Mouse (Mus musculus) liver, embryonic 13.5 days (tissue): ENCODE results near the gene Gnat1. TPM values are rescaled to one million over a fixed set of nuclear protein-coding genes. Genes with fewer than 3 reads are reported as not detected.

Experiments
- ATAC-seq: fragments of 200-750 bp; cut with Nextera tagmentation; 2 replicates; pipeline ENCODE4 v1.8.0; 2017; ENCODE audit warnings: low read depth, mild to moderate bottlenecking, moderate number of reproducible peaks, moderate library complexity
- DNase-seq: peaks from one replicate; pipeline ENCODE4 v3.0.0; 2022
- H3K27ac ChIP-seq: fragments of 300-500 bp; sonication (generic); 2 replicates; pipeline ENCODE4 v1.5.1; 2015; ENCODE audit warnings: moderate library complexity, mild to moderate bottlenecking, inconsistent platforms
- H3K27me3 ChIP-seq: fragments of 300-500 bp; sonication (generic); 2 replicates; pipeline ENCODE4 v1.6.1; 2015; ENCODE audit warnings: mild to moderate bottlenecking, inconsistent platforms
- H3K36me3 ChIP-seq: fragments of 300-500 bp; sonication (generic); 2 replicates; pipeline ENCODE4 v1.6.1; 2015; ENCODE audit warnings: mild to moderate bottlenecking, inconsistent platforms
- H3K4me1 ChIP-seq: fragments of 300-500 bp; sonication (generic); replicated peaks from 2 replicates; pipeline ENCODE4 v1.6.1; 2015; ENCODE audit warnings: inconsistent platforms
- H3K4me2 ChIP-seq: fragments of 300-500 bp; sonication (generic); 2 replicates; pipeline ENCODE4 v1.6.1; 2015; ENCODE audit warnings: inconsistent platforms, mild to moderate bottlenecking, moderate library complexity
- H3K4me3 ChIP-seq: fragments of 300-500 bp; sonication (generic); replicated peaks from 2 replicates; pipeline ENCODE4 v1.5.1; 2015; ENCODE audit warnings: mild to moderate bottlenecking, inconsistent platforms
- H3K9ac ChIP-seq: fragments of 300-500 bp; sonication (generic); 2 replicates; pipeline ENCODE4 v1.6.1; 2015; ENCODE audit warnings: mild to moderate bottlenecking, inconsistent platforms
- H3K9me3 ChIP-seq: fragments of 300-500 bp; sonication (generic); replicated peaks from 2 replicates; pipeline ENCODE4 v1.6.1; 2016; ENCODE audit warnings: inconsistent platforms
- WGBS: fragments of 180-500 bp; shearing (Covaris S2); methylation state at CpG from one replicate; pipeline ENCODE4 v1.1.7; 2015; ENCODE audit not compliant: insufficient replicate concordance; 5-methylcytosine and 5-hydroxymethylcytosine counted together
- polyA plus RNA-seq: library from polyadenylated mRNA; unstranded; fragments of >200 nt; fragmentation: Nextera tagmentation; extraction: Ambion mirVana; gene quantifications from 2 replicates; pipeline ENCODE4 v1.2.1, GENCODE M21; 2015

Gnat1 gene
- polyA plus RNA-seq, 1 experiment from 2014 or later: 1.5 TPM

DNA sequence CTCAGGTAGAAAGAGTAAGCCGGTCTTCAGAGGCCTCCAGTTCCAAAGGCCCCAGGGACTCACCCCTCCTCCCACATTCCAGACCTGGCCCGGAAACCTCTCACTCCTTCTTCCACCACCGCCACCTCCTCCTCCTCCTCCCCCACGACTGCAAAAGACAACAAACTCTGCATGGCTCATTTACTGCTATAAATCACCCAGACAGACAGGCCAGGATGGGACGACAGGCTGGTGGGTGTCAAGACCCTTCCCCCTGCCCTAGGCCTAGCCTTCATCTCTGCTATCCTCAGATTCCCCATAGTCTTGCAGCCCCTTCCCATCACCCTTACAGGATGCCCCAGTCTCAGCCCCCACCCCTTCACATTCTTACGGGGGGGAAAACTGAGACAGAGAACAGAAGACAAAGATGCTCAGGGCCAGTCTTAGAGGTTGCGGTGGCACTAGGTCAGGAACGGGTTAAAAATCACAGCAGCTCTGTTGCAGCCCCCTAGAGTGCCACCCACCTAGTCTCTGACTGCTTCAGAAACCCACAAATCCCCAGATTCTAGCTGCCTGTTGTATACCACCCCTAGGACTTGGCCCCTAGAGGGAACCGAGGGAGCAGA, 20.0 kb upstream of the Gnat1 start:
- Histone ChIP-seq H3K9ac (no peak overlapping the region), H3K27me3 (peaks cover 50% of the 10 kb centered on the region), H3K9me3 (no peaks in the 10 kb centered on the region), H3K4me2 (no peak overlapping the region), H3K4me3 (no peak overlapping the region), H3K4me1 (peaks cover 17% of the 10 kb centered on the region), H3K27ac (no peak overlapping the region), H3K36me3 (no peaks in the 10 kb centered on the region)
- ATAC-seq (no peak), DNase-seq (no peak)
- WGBS: 34% methylated on average over 9 of the region's 9 CpGs

DNA sequence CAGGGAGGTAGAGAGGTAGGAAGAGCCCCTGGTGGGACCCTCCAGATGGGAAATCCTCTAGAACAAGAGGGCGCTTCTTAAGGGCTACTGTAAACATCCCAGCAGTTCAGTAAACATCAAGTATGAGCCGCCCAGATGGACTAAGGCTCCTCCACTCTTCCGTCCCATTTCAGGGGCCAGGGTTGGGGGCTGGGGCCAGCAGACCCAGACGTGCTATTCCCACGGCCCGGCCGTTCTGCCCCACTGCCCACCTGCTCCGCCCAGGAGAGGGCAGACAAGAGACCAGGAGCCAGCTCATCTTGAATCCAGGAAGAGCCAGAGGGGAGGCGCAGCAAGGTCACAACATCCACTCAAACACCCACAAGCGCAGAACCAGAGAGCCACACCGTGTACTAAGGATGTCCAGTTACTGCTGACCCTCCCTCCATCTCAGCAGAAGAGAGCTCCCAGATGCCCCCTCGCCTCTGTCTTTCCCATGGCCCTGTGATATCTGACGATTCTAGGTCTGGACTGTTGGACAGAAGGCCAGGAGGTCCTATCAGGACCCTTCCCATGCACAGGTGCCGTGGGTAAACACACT, 19.2 kb upstream of the Gnat1 start:
- no peak overlapping the region for H3K4me3 ChIP-seq

DNA sequence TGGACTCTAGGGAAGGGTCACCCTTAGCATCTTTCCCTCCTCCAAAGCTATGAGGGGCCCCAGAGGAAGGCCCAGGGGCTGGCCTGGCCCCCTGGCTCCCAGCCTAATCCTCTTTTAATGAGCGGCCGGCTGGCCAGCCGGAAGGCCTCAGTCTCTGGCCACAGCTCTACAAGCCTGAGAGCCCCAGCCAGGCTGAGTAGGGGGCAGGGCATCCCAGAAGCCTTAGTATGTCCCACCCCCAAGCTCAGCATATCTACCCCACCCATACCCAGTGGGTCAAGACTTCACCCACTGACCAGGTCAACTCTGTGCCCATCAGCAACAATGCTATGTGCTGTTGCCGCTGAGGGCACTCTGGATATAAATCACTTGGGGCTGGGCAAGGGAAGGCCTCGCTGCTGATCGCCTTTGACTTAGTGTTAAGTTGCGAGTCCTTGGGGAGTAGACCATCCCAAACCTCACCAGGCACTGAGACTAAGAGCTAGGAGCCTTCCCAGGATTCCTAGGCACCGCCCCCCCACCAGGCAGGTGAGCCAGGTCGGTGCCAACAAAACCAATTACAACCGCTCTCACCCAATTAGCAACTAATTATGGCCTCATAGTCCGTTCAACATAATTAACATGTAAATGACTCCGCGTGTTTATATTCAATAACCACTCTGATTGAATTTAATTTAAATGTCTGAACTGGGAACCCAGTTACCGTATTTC, 18.5 kb upstream of the Gnat1 start:
- Histone ChIP-seq H3K9ac (no peak overlapping the region), H3K36me3 (no peaks in the 10 kb centered on the region), H3K4me2 (no peak overlapping the region), H3K27me3 (peaks cover 41% of the 10 kb centered on the region), H3K9me3 (no peaks in the 10 kb centered on the region), H3K4me1 (peaks cover 19% of the 10 kb centered on the region), H3K27ac (no peak overlapping the region), H3K4me3 (no peak overlapping the region)
- no peak for ATAC-seq
- DNase-seq: no peak
- 59% methylated on average over 14 of the region's 14 CpGs for WGBS

More for the DNA sequence above, 19.2 kb upstream of the Gnat1 start:
- peaks cover 43% of the 10 kb centered on the region for H3K27me3 ChIP-seq
- H3K36me3 ChIP-seq: no peaks in the 10 kb centered on the region
- DNase-seq (no peak), ATAC-seq (no peak)
- no peak overlapping the region for H3K4me2 ChIP-seq
- peaks cover 19% of the 10 kb centered on the region for H3K4me1 ChIP-seq
- H3K9me3 ChIP-seq: no peaks in the 10 kb centered on the region
- 35% methylated on average over 14 of the region's 14 CpGs for WGBS
- no peak overlapping the region for H3K9ac ChIP-seq
- no peak overlapping the region for H3K27ac ChIP-seq

DNA sequence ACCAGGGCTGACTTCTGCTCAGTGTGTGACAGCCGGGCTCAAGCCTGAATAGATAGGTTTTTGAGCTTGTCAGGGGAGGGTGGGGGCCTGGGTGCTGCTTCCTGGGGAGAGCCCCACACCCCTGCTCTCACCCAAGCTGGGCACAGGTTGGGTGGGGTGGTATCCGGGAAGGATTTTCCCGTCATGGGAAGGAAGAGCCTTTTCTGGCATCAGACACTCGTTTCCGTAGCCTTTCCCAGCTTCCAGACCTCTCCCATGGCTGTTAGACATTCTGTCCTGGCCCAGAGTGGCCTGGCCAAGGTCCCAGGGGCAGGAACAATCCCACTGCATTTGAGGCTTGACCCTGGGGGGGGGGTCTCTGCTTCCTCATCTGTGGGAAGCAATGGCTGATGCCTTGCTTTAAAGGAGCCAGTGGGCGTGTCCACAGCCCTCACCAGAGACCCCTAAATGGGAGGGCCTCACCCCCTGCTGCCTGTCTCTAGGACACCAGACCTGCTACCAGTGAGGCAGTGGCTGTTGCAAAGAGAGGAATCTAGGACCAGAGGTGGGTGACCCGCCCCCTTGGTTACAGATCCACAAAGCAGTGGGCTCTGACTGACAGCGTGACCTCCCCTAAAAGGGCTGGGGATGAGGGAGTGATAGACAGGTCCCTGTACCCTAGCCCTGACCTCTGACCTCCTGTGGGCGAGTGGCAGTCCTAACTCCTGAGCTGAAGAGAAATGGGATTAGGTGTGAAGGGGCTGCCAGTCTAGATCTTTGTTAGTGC, 17.5 kb upstream of the Gnat1 start:
- Histone ChIP-seq H3K4me3 (no peak overlapping the region), H3K27me3 (peaks cover 34% of the 10 kb centered on the region), H3K27ac (no peak overlapping the region), H3K4me2 (no peak overlapping the region), H3K36me3 (no peaks in the 10 kb centered on the region), H3K9me3 (no peaks in the 10 kb centered on the region), H3K9ac (no peak overlapping the region), H3K4me1 (peaks cover 19% of the 10 kb centered on the region)
- ATAC-seq (no peak), DNase-seq (no peak)
- 45% methylated on average over 9 of the region's 9 CpGs for WGBS

DNA sequence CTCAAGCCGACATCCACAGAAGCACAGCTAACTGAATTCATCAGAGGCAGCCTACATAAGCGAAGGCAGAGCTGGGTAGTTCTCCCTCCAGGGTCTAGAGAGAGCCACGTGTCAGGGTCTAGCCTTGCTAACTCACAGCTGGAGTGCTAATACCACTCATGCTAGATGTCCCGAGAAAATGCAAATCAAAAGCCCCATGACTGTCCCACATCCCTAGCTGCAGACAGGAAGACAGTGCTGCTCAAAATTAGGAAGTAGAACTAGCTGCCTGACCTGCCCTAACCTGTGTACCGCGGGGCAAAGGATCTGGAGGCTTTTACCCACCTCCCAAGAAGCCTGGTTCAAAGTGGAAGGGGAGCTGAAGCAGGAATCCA, 16.6 kb upstream of the Gnat1 start:
- Histone ChIP-seq H3K4me3 (no peak overlapping the region), H3K27me3 (peaks cover 36% of the 10 kb centered on the region), H3K27ac (no peak overlapping the region), H3K36me3 (no peaks in the 10 kb centered on the region), H3K9me3 (no peaks in the 10 kb centered on the region), H3K9ac (no peak overlapping the region), H3K4me2 (no peak overlapping the region), H3K4me1 (peaks cover 15% of the 10 kb centered on the region)
- DNase-seq (no peak), ATAC-seq (no peak)
- WGBS: 24% methylated on average over 6 of the region's 6 CpGs

DNA sequence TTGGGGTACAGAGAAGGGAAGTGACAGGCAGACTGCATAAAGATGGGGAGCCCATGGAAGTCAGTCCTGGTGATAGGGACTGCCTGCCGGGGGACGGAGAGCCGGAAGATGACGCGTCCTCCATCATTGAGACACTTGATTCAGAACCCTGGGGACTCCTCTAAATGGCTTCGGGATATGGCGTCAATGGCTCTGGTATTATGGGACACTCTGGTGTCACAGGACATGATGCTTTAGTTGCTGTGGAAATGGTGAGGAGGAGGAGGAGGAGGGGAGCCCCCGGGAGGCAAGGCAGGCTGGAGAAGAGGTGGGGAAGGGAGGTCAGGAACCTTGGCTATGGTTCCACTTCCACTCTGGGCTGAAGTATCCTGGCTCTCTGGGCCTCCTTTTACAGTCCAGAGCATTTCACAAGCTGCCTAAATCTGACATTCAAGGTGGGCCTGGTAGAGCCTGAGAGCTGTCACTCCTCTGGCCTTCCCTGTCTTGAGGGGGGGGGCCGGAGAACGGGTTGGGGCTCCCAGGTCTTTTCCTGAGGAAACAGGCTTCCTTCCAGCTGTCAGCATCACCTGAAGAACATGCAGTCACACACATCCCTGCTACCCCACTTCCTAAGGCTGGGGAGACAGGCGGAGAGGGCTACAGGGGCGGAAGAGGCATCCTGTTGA, 16.1 kb upstream of the Gnat1 start:
- Histone ChIP-seq H3K4me1 (peaks cover 15% of the 10 kb centered on the region), H3K27me3 (peaks cover 35% of the 10 kb centered on the region), H3K4me3 (no peak overlapping the region), H3K9me3 (no peaks in the 10 kb centered on the region), H3K9ac (no peak overlapping the region), H3K27ac (no peak overlapping the region), H3K4me2 (no peak overlapping the region), H3K36me3 (no peaks in the 10 kb centered on the region)
- WGBS: 73% methylated on average over 12 of the region's 12 CpGs
- no peak for DNase-seq
- no peak for ATAC-seq

DNA sequence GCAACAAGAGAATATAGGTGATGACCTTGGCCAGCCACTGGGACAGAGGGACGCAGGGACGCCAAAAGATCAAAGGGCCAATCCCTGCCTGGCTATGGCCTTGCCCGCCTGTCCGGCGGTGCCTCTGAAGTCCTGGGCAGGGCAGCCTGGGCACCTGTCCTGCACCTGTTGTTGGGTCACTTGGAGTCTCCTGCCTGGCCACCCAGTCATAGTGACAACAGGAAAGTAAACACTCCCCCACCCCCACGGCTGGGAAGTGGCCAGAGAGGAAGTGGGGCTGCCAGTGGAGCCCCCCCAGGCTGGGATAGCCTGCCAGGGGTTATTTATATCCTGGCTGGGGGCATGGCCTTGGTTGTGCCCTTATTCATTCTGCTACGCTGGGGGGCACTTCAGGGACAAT, 15.1 kb upstream of the Gnat1 start:
- H3K4me2 ChIP-seq: no peak overlapping the region
- H3K9ac ChIP-seq: no peak overlapping the region
- H3K4me3 ChIP-seq: no peak overlapping the region
- 56% methylated on average over 7 of the region's 7 CpGs for WGBS
- H3K4me1 ChIP-seq: peaks cover 12% of the 10 kb centered on the region
- no peaks in the 10 kb centered on the region for H3K36me3 ChIP-seq
- DNase-seq (no peak), ATAC-seq (no peak)
- no peak overlapping the region for H3K27ac ChIP-seq
- no peaks in the 10 kb centered on the region for H3K9me3 ChIP-seq
- peaks cover 30% of the 10 kb centered on the region for H3K27me3 ChIP-seq

DNA sequence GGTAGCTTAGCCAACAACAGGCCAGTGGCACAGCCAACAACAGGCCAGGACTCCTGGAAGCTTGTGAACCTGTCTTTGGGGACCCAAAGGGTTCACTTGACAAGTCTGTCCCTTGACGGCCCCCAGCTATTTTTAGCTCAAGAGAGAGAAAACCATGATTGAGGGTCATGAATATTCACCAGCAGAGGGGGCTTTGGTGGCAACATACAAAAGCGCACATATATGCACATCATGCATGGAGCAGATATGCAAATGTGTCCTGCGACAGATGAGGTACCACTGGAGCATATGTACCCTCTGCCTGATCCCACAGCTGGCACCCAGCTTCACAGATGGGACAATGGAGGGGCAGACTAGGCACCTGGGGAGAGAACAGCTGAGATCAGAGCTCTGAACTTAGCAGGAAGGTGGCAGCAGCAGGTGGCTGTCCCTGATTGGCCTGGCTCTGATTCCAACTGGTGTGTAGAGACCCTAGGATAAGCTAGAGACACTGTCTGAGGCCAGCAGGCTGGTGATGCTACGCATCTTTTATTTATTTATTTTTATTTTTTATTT, 14.0 kb upstream of the Gnat1 start:
- DNase-seq (no peak), ATAC-seq (no peak)
- Histone ChIP-seq H3K4me2 (no peak overlapping the region), H3K4me1 (peaks cover 8% of the 10 kb centered on the region), H3K4me3 (no peak overlapping the region), H3K36me3 (no peaks in the 10 kb centered on the region), H3K27ac (no peak overlapping the region), H3K9ac (no peak overlapping the region), H3K27me3 (peaks cover 24% of the 10 kb centered on the region), H3K9me3 (no peaks in the 10 kb centered on the region)
- WGBS: 56% methylated on average over 4 of the region's 4 CpGs

DNA sequence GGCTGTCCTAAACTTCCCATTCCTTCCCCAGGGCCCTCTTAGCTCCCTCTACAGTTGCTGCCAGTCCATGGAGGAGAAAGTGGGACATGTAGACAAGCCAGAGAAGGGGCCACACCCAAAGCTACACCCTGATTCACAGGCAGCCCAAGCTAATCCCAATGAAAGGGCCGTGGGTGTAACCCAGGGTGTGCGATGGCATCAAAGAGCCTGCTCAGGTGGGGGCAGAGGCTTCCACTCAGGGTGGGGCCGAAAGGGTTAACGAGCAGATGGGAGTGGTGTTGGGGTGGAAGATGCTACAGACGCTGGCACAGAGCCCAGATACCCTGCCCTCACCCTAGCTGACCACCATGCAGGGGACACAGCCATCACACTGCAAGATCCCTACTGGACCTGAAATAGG, 13.3 kb upstream of the Gnat1 start:
- H3K27me3 ChIP-seq: peaks cover 23% of the 10 kb centered on the region
- H3K4me2 ChIP-seq: no peak overlapping the region
- no peak overlapping the region for H3K27ac ChIP-seq
- H3K36me3 ChIP-seq: no peaks in the 10 kb centered on the region
- H3K4me3 ChIP-seq: no peak overlapping the region
- WGBS: 44% methylated on average over 5 of the region's 5 CpGs
- no peak for DNase-seq
- H3K9me3 ChIP-seq: no peaks in the 10 kb centered on the region
- no peak for ATAC-seq
- H3K4me1 ChIP-seq: peaks cover 8% of the 10 kb centered on the region
- H3K9ac ChIP-seq: no peak overlapping the region

DNA sequence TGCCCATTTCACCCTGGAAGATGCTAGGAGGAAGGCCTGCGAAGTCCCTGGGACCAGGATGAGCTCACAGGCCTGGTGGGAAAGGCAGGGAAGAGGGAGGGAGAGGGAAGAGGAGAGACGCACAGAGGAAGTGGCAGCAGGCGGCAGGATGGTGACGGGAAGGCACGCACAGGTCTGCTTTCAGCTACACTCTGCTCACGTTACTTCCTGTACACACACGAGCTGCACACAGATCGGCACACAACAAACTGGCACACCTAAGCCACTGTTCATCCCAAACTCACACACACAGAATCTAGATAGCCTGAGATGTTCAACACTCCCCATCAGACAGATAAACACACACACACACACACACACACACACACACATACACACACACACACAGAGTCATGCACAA, 10.9 kb upstream of the Gnat1 start:
- WGBS: 39% methylated on average over 8 of the region's 8 CpGs
- no peak for DNase-seq
- Histone ChIP-seq H3K9ac (no peak overlapping the region), H3K4me1 (peaks cover 6% of the 10 kb centered on the region), H3K4me3 (no peak overlapping the region), H3K36me3 (no peaks in the 10 kb centered on the region), H3K27ac (no peak overlapping the region), H3K9me3 (no peaks in the 10 kb centered on the region), H3K4me2 (no peak overlapping the region), H3K27me3 (0 out of 2 replicates have a peak, but pooled peaks cover 8% of the 10 kb centered on the region)
- ATAC-seq: no peak

DNA sequence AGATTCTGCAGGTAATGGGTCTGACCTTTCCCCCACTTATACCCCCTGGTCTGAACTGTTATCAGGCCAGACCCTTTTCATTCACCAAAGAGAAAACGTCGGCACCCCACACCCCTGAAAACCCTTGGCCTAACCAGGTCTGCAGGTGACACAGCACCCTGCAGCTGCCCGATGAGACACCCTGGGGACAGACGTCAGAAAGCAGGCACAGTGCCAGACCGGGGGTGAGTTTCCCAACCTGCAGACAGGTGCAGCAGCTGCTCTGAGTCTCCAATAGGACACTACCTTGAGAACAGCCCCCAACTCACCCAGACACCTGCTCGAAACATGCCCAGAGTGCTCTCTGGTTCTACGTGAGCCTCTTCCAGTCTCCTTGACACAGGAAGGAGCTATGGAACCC, 9.4 kb upstream of the Gnat1 start:
- ATAC-seq: no peak
- 62% methylated on average over 7 of the region's 7 CpGs for WGBS
- Histone ChIP-seq H3K4me2 (no peak overlapping the region), H3K27ac (no peak overlapping the region), H3K9ac (no peak overlapping the region), H3K27me3 (0 out of 2 replicates have a peak, but pooled peaks cover 12% of the 10 kb centered on the region), H3K4me3 (no peak overlapping the region), H3K4me1 (no peaks in the 10 kb centered on the region), H3K36me3 (no peaks in the 10 kb centered on the region), H3K9me3 (no peaks in the 10 kb centered on the region)
- no peak for DNase-seq
